Mouse (Mus musculus) fibroblast of lung, adult 2 months (primary cell): Measurements from ENCODE around the gene Limd1.
"Not testable (repeated sequence)": the region's sequence is repeated elsewhere in the genome, so short reads cannot be mapped to it uniquely, and the experiment has no call there.

Source experiments
- DNase-seq: peaks from one replicate; pipeline ENCODE4 v3.0.0-alpha.2; 2011; ENCODE audit warnings: low read depth

Gene Limd1

DNA sequence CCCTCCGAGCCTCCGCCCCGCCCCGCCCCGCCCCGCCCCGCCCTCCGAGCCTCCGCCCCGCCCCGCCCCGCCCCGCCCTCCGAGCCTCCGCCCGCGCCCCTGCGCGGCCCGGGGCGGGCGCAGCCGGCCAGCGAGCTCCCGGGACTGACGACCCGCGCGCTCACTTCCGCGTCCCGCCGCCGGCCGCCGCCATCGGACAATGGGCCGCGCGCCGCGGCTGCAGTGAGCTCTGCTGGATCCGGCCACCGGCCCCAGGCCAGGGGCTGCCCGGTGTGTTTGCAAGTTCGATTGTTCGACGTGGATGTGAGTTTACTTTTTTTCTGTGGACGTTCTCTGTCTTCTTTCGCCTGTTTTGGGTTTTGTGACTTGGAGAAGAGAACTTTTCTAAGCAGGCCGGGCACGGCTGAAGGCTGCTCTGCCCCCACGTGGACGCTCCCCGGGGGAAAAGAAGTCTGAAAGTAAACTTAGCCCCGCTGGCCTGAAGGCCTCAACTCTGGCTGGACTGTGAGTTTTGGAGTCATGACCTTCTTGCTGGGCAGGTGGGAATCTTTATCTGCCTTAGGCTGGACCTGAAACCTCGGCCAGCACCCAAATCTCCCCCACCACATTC lies at the start of gene Limd1:
Limd1 (plus strand) TSS at position 121 of the 610 bp plus-strand sequence.
- DNase-seq = no peak

DNA sequence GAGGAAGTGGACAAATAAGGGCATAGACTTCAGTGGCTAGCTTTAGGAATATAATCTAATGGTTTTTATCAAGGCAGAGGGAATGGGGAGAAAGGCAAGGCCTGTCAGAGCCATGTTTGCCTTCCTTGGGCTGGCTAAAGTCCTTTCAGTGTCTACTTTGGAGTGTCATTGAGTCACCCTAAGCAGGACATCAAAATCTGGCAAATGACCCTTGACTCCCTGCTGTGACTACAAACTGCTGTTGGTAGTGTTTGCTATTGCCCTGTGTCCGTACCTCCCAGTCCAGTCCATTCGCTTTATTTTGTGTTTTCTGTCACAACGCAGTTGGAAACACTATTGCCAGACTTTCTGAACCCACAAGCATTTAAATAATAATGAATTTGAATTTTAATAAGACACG lies 48.6 kb upstream of the Limd1 start:
- no peak for DNase-seq

DNA sequence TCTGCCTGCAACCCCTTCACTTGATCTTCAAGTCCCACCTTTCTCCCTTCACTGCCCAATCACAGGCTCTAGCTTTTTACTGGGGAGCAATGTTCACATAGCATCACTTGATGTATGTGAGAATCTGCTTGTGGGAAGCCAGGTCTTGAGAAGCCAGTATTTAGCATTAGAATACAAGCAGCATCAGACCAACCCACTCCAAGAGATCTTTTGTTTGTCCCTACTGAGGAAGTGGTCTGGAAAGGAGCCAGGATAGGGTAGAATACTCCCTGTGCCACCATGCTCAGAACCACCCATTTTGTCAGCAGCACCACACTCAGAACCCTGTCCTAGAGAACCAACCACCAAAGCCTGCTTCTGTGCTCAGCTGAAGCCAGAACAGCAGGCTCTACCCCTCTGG lies 47.5 kb upstream of the Limd1 start:
- no peak for DNase-seq

DNA sequence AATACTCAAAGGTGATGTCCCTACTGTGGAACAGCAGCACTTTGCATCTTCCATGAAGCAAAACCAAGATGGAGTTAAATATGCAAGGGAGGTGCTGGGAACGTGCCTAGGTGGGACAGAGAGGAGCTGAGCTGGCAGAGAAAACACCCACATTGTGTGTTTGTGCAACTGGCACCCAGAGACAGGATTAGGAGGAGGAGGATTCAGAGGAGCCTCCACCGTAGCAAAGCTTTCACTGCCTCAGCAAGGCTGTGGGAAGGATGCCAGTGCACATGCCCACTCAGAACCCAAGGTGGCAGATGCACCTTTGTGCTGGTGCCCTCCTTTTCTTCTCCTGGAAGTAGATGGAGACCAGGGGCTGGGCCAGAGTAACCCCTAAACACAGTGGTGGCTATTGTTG lies 40.3 kb upstream of the Limd1 start:
- no peak for DNase-seq

DNA sequence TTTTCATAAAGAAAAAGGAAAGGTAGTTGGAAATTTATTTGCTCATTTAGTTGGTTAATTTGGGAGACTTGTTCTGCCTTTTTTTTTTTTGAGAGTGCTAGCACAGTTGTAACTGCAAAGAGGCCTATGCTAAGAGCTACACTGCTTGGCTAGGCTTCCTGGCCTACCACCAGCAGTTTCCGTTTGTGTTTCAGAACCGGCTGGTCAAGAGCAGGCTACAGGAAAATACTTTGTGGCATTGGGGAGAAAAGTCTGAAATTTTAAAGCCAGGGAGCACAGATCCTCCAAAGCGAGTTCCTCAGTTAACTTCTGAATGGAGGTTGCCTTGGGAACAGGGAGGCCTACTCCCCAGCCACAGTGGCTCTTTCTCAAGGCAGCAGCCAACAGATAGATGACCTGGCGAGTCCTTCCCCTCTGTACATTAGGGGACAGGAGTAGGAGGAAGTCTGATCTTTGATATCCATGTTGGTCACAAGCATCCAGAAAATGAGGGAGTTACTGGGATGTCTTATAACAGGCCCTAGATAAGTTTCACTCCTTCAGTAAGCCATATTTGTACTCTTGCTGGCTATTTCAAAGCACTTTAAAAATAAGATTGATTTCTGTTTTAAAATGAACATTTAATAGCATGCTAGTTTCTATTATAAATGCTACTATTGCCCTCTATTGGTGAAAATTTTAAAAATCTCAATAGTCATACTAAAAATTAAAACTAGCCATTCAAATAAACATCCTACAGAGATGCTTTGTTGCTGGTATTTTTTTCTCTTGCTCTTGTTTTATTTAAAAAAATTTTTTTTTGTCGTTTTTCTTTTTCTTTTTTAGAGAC lies 38.1 kb upstream of the Limd1 start:
- DNase-seq = no peak

DNA sequence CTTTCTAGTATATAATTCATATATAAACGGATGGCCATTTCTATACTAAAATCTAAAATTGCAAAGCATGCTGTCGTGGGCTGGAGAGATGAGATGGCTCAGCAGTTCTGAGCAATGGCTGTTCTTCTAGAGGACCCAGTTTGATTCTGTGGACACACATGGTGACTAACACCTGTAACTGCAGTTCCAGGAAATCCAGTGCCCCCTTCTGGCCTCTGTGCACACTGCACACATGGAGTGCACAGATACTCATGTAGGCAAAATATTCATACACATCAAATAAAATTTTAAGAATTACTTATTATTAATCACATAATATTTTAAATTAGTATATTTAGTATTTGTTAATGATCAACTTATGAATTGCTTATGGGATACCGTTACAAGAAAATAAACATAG lies 31.4 kb upstream of the Limd1 start:
- DNase-seq = not testable (repeated sequence)

DNA sequence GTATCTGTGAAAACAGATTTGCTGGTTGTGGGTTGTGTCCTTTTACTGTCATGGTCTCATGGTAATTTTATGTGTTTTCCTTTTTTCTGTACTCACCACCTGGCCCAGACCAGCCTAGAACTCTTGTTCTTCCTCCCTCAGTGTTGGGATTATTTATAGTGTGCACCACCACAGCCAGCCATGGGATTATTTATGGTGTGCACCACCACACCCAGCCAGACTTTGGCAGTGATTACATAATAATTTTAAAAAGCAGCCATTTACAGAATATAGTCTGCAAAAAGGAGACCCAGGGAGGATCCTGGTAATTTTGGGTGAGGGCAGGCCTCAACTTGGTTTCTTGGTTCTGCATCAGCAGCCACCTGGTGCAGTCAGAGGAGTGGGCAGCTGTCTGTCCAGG lies 29.9 kb upstream of the Limd1 start:
- no peak for DNase-seq

DNA sequence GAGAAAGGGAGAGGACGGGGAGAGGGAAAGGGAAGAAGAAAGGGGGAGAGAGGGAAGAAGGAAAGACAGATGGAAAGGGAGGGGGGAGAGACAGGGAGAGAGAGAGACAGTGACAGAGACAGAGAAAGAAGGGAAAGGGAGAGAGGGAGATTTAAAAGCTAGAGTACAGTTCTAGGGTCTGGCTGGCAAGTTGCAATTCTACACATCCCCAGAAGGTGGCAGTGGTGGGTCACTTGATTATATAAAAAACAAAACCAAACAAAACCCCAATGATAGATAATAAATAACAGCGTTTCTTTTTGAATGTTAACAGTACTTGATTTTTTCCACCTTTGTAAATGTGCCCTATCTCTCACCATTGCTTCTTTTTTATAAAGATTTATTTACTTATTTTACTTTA lies 28.3 kb upstream of the Limd1 start:
- DNase-seq = no peak

DNA sequence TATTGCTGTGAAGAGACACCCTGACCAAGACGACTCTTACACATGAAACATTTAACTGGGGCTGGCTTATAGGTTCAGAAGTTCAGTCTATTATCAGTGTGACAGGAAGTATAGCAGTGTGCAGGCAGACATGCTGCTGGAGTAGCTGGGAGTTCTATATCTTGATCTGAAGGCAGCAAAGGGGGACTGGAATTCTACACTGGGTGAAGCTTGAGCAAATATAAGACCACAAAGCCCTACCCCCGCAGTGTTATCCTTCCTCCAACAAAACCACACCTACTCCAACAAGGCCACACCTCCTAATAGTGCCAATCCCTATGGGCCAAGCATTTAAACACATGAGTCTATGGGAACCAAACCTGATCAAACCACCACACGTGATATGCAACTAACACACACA lies 26.7 kb upstream of the Limd1 start:
- no peak for DNase-seq

DNA sequence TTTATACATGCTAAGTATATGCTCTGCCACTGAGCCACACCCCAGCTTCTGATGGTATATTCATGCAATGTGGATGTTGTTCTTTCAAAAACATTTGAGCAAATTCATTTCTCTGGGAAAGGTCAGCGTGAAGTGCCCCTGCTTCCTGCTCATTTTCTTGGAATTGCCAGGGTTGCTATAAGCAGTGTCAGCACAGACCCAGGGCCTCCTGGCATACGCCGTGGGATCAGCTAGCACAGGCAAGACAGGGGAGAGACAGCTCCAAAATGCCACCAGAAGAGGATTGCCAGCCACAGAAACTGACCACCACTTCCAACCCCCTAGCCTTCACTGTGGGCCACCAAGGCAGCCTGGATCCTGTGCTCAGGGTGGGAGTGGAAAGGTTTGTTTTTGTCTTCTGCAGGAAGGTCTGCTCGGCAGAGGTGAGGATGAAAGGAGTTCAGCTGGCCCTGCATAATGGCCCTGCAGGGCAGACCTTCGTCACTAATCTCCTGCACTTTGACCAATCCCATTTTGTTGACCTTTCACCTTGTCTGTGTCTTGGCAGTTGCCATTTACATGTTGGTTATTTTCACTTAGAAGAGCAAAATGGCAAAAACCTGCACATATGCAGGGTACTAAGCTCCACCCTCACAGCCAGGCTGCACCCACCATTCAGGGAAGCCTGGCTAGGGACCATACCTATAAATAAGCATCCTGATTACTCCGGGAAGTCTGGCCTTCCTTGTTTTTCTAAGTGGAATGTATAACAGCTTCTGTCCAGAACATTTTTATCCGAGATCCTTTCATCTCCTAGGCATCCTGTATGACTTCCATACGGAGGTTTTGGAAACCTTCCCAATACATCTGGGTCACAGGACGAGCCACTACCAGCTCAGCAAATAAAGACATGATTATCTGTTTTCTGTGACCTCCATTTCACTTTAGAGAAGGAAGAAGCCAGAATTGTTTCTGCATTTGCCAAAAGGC lies 21.6 kb upstream of the Limd1 start:
- DNase-seq = no peak

DNA sequence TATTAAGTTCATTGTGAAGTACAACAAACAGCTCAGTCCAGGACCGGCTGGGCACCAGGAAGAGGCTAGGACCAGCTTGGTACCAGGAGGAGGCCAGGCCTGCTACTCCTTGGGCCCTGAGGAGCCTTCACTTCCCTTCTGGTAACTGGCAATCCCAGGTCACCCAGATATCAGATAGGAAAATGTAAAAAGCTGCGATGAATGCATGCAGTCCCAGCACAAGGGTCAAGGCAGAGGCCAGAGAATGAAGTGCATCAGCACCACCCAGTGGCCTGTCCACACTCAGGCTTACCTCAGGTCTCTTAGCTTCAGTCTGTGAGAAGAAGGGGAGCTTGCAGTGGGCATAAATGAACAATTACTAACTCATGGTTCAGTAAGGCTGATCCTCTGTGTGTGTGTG lies 20.9 kb upstream of the Limd1 start:
- no peak for DNase-seq

DNA sequence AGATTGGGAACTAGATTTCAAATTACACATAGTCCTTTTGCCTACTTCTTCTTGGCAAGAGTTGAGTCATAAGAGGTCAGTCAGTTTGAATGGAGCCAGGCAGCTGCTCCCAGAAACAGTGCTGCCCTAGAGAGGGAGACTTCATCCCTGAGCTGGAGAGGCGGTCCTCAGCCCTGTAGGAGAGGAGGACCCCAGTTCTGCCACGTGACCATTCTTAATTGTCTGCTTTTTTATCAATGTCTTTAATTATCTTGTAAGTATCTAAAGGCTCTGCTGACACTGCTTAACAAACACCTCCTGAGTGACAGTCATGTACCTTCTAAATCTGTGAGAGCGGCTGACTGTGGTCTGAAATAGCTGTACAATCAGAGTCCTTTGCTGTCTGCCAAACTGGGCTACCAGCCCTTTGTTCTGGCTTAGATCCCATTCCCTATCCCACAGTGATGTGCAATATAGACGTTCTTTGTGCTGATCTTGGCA lies 11.3 kb upstream of the Limd1 start:
- no peak for DNase-seq

DNA sequence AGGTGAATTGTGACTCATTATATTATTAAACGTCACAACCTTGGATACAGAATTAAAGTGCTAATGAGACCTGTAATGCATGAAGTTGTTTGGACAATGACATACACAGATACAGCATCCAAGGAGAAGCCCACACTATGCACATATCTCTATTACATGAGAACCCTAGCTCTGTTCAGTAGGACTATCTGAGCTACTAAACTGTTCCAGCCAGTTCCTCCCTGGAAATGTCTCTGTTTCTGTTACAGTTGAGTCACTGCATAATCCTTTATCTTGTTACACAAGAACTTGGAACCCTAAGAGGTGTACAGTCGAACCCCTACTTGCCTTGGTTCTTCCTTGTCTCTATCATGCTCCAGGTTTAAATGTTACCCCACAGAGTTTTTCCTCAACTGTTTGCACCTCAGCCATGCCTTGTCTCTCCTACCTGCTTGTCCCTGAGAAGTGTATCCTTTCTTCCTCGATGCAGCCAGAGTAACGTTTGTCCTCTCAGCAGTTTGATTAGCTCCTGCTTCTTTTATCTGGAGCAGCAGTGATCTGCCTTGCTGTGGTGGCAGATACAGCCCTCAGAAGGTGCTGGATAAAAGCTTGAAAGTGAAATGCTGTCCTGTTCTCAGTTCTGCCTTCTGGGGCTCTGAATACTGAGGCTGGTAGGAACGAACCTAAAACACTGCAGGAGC lies 10.0 kb upstream of the Limd1 start:
- no peak for DNase-seq

DNA sequence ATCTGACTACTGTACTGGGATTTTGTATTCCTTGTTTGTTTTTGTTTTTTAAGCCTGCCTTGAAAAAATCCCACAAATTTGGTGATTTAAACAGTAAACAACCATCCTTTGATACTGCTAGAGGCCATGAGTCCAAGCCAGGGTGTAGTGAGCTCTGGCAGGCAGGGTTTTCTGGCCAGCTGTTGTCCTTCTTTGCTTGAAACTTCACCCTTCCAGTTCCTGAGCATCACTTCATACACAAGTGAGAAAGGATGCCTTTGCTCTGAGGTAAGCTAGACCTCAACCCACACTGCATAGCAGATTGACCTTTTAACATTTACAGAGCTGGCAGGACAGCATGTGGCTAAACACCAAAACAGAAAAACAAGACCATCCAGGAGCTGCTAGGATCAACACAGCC lies 9.4 kb upstream of the Limd1 start:
- no peak for DNase-seq

DNA sequence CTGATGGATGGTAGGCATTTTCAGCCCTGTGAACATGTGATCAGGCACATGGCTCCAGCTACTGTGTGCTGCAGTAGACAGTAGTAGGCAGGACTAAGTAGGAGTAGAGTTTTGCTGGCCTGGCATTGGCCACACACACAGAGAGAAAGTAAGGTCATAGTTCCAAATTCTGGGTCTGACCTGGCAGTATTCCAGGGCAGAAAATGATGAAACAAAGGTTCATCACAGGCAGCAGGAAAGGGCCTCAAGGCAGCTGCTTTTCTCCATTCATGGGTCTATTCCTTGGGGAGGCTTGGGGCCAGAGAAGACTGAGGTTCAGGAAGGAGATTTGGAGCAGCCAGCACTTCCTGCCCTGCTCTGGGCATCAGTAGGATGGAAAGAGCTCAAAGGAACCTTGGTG lies 5.1 kb upstream of the Limd1 start:
- no peak for DNase-seq

DNA sequence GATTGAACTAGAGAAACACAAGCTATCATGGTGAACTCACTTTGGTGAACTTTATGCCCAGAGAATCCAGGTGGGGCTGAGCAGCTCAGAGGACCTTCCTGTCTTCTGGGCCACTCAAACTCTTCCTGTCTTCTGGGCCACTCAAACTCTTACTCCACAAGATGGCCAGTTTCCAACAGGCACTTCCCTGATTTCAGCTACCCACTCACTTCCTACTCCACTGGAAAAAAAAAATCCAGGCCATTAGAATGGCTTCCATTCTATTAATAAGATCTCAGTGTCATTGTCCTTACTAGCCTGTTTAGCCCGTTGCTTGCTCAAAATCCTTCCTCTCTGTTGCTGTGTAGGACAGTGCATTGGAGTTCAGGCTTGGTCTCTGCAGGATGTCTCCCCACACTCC lies 2.9 kb upstream of the Limd1 start:
- no peak for DNase-seq

DNA sequence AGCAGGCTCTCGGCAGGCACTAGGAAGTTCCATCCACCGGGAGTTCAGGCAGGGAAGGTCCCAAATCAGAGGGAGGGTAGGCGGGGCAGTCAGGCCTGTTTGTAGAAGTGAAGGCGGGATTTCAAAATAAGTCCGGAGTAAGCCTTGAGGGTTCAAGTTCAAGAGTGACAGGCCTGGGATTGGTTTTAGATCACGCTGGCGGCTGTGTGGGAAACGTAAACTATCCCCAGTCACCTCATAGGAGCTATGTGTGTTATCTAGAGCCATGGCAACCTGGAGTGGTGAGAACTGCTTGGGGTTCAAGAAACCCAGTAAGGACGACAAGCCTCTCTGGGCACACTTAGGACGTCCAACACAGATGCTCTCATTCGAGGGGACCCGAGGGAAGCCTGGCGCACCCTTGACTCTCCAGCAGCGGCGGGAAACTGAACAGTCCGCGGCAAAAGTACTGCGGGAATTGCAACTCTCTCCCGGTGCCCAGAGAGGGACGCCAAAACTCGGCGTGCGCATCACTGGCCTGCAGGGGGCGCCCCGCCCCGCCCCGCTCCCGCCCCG lies 398 bp upstream of the Limd1 start:
- no peak for DNase-seq

DNA sequence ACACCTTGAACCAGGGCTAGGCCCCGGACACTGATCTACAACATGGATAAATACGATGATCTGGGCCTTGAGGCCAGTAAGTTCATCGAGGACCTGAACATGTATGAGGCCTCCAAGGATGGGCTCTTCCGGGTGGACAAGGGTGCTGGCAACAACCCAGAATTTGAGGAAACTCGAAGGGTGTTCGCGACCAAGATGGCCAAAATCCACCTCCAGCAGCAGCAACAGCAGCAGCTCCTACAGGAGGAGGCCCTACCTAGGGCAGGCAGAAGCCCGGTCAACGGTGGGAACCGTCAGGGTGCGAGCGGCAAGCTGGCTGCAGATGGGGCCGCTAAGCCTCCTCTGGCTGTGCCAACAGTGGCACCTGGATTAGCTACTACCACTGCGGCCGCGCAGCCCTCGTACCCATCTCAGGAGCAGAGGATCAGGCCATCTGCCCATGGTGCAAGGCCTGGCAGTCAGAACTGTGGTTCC lies 727 bp downstream of the Limd1 start:
- DNase-seq = no peak

DNA sequence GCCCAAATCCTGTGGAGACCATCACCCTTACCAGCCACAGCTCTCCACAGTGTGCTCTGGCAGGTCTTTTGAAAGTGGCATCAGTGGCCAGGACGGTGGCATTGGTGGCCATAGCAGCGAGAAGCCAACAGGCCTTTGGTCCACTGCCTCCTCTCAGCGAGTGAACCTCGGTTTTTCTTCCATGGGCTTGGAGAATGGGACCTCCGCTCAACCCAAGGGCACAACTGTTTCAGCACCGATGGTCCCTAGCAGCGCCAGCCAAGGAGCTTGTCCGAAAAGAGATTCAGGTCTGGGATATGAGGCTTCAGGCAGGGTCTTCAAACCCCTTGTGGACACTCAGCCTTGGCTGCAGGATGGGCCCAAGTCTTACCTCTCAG lies 1.4 kb downstream of the Limd1 start:
- DNase-seq = no peak

DNA sequence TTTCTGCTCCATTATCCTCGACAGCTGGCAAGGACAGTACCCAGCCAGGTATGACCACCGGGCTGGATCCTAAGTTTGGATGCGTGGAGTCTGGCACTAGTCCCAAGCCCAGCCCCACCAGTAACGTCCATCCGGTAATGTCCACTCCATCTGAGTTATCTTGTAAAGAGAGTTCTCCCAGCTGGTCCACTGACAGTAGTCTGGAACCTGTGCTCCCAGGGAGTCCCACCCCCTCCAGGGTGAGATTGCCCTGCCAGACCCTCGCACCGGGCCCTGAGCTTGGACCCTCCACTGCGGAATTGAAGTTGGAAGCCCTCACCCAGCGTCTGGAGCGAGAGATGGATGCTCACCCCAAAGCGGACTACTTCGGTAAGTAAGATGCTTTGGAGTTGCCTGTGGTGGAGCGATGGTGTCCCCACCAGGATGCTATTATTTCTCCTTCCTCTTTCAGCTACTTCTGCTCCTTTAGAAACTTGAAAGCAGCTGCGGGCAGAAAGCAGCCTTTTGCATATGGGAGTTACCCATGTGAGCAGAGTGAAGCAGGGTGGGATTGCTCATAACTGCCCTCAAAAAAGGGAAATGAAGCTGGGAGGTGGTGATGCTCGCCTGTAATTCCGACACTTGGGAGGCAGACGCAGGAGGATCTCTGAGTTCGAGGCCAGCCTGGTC lies 1.9 kb downstream of the Limd1 start:
- no peak for DNase-seq

DNA sequence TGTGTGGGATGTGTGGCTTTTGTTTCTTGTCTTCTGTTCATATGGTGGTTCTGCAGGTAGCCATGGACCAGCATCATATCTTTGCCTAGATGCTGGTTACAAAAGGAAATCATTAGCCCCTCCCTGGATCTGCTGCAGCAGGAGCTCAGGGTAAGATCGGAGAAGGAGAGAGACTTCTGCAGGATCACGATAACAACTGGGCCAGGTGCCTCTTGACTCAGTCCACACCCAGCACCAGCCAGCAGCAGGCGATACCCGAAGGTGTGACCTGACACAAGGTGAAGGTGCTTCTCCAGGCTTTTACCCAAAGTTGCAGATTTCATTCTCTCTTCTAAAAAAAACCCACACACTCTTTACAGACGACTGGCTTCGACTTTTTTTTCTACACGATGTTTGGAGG lies 2.6 kb downstream of the Limd1 start:
- DNase-seq = no peak
